Mouse (Mus musculus) intestine, embryonic 14.5 days (tissue): ENCODE measurements around the gene Mief2. TPM values are rescaled to one million over a fixed set of nuclear protein-coding genes. Genes with fewer than 3 reads are reported as not detected.

ENCODE experiments used
- ATAC-seq: fragments of 200-750 bp; cut with Nextera tagmentation; replicated peaks from 2 replicates; pipeline ENCODE4 v1.8.0; 2017; ENCODE audit warnings: low read depth, moderate number of reproducible peaks, moderate TSS enrichment, moderate library complexity; ENCODE audit not compliant: low FRiP score, low TSS enrichment
- DNase-seq: peaks from one replicate; pipeline ENCODE4 v3.0.0-alpha.2; 2018; ENCODE audit warnings: low spot score
- H3K27ac ChIP-seq: fragments of 300-500 bp; sonication (generic); 2 replicates; pipeline ENCODE4 v1.5.1; 2014; ENCODE audit warnings: low read depth, mild to moderate bottlenecking, control low read depth
- H3K27me3 ChIP-seq: fragments of 300-500 bp; sonication (generic); replicated peaks from 2 replicates; pipeline ENCODE4 v1.6.1; 2014; ENCODE audit warnings: low read length, control low read depth; ENCODE audit not compliant: control insufficient read depth, insufficient read depth
- H3K36me3 ChIP-seq: fragments of 300-500 bp; sonication (generic); 2 replicates; pipeline ENCODE4 v1.6.1; 2014; ENCODE audit warnings: low read length, control low read depth; ENCODE audit not compliant: control insufficient read depth, insufficient read depth
- H3K4me1 ChIP-seq: fragments of 300-500 bp; sonication (generic); replicated peaks from 2 replicates; pipeline ENCODE4 v1.6.1; 2014; ENCODE audit warnings: low read length, control low read depth, mixed read lengths; ENCODE audit not compliant: control insufficient read depth, insufficient read depth
- H3K4me2 ChIP-seq: fragments of 300-500 bp; sonication (generic); 2 replicates; pipeline ENCODE4 v1.6.1; 2014; ENCODE audit warnings: low read length
- H3K4me3 ChIP-seq: fragments of 300-500 bp; sonication (generic); 2 replicates; pipeline ENCODE4 v1.5.1; 2014; ENCODE audit warnings: low read depth, low read length, control low read depth, mixed read lengths
- H3K9ac ChIP-seq: fragments of 300-500 bp; sonication (generic); 2 replicates; pipeline ENCODE4 v1.6.1; 2014; ENCODE audit warnings: mild to moderate bottlenecking, low read length
- H3K9me3 ChIP-seq: fragments of 300-500 bp; sonication (generic); 2 replicates; pipeline ENCODE4 v1.6.1; 2016; ENCODE audit warnings: low read length, control low read depth; ENCODE audit not compliant: control insufficient read depth
- WGBS: fragments of 180-500 bp; shearing (Covaris S2); extraction: QIAGEN DNeasy Blood & Tissue Kit; methylation state at CpG from one replicate; pipeline ENCODE4 v1.1.7; 2014; 5-methylcytosine and 5-hydroxymethylcytosine counted together
- polyA plus RNA-seq: library from polyadenylated mRNA; unstranded; fragments of >200 nt; fragmentation: Nextera tagmentation; extraction: Ambion mirVana; gene quantifications from 2 replicates; pipeline ENCODE4 v1.2.1, GENCODE M21; 2014

The Mief2 gene
- polyA plus RNA-seq, 1 experiment from 2014 or later: 11.4 TPM

DNA sequence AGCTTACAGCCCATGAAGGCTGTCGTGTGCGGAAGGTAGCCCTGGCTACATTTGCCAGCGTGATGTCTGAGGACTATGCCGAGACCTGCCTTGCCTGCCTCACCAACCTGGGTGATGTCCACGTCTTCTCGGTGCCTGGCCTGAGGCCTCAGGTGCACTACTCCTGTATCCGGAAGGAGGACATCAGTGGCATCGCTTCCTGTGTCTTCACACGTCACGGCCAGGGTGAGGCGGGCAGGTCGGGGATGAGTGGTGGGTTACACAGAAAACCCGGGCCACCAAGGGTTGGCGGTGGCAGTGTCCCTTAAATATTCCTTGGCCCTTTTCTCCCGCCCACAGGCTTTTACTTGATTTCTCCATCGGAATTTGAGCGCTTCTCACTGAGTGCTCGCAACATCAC is 16.2 kb upstream of the Mief2 start:
- Histone ChIP-seq H3K9ac (no peak overlapping the region), H3K27ac (no peak overlapping the region), H3K4me3 (no peak overlapping the region), H3K4me2 (no peak overlapping the region), H3K27me3 (no peaks in the 10 kb centered on the region), H3K4me1 (no peaks in the 10 kb centered on the region), H3K9me3 (no peaks in the 10 kb centered on the region), H3K36me3 (peaks cover 100% of the 10 kb centered on the region)
- DNase-seq: no peak
- ATAC-seq: no peak
- WGBS: 90% methylated on average over 18 of the region's 18 CpGs

DNA sequence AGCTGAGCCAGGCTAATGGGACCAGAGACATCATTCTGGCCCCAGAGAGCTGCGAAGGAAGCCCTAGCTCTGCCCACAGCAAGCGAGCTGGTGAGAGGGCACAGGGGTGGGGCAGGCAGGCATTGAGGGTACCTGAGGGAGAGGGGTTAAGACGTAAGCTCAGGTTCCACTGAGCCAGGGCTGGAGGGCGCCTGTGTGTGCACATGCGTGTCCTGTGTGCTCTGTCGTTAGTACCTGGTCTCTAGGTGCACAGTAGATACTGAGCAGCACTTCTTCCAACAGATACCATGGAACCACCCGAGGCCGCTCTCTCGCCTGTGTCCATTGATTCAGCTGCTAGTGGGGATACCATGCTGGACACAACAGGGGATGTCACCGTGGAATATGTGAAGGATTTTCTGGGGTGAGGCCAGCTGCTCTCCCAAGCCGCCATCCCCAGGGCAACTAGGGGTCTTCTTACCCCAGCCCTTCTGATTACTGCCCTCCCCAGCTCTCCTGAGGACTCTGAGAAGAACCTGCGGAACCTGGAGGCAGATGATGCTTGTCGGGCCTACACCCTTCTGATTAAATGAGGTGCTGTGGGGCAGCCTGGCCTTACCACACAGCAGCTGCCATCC is 15.5 kb upstream of the Mief2 start:
- H3K36me3 ChIP-seq: peaks cover 98% of the 10 kb centered on the region
- no peak overlapping the region for H3K9ac ChIP-seq
- no peak for ATAC-seq
- WGBS: 92% methylated on average over 13 of the region's 13 CpGs
- H3K27me3 ChIP-seq: no peaks in the 10 kb centered on the region
- no peaks in the 10 kb centered on the region for H3K9me3 ChIP-seq
- DNase-seq: no peak
- no peaks in the 10 kb centered on the region for H3K4me1 ChIP-seq
- H3K4me2 ChIP-seq: no peak overlapping the region
- H3K4me3 ChIP-seq: no peak overlapping the region
- no peak overlapping the region for H3K27ac ChIP-seq

DNA sequence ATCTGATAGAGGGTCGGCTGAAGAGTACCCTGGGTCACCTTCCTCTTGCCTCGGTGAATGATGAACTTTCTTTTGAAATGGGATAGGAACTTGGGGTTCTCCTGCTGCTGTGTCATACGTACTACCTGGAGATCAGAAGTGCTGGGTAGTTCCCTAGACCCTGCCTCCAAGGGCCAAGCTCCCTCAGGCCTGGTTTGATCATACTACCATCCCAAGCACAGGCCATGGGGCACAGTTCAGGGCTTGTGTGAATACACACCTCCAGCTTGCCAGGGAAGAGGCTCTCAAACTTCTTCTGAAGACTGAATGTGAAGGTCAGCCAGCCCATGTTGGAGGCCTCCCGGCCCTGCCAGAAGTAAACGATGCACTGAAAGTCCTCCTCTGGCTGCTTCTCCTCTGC is 12.4 kb upstream of the Mief2 start:
- no peaks in the 10 kb centered on the region for H3K4me1 ChIP-seq
- DNase-seq (no peak), ATAC-seq (no peak)
- WGBS: 89% methylated on average over 5 of the region's 5 CpGs
- no peak overlapping the region for H3K27ac ChIP-seq
- no peak overlapping the region for H3K4me3 ChIP-seq
- H3K27me3 ChIP-seq: no peaks in the 10 kb centered on the region
- no peak overlapping the region for H3K4me2 ChIP-seq
- H3K36me3 ChIP-seq: peaks cover 98% of the 10 kb centered on the region
- H3K9ac ChIP-seq: no peak overlapping the region
- no peaks in the 10 kb centered on the region for H3K9me3 ChIP-seq

DNA sequence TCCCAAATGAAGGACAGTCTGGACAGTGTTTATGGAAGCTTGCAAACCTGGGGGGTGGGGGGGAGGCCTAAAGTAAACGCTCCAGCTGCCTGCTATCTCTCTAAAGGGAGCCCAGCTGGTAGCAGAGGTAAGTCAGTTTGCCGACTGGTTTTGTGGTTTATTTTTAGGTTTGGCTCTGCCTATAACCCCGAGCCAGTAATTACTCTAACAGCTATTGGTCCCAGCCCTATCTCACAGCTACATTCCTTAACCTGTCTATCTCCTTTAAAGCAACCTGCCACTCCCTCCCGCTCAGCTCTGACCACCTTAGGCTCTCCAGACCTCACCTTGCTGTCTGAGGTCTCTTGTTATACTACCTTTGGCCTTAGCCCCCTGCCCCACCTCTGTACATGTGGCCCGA is 8.9 kb upstream of the Mief2 start:
- DNase-seq (no peak), ATAC-seq (no peak)
- WGBS: 54% methylated on average over 5 of the region's 5 CpGs
- no peak overlapping the region for H3K9ac ChIP-seq
- H3K27ac ChIP-seq: no peak overlapping the region
- H3K9me3 ChIP-seq: no peaks in the 10 kb centered on the region
- no peak overlapping the region for H3K4me3 ChIP-seq
- H3K36me3 ChIP-seq: peaks cover 98% of the 10 kb centered on the region
- H3K4me1 ChIP-seq: no peaks in the 10 kb centered on the region
- H3K27me3 ChIP-seq: no peaks in the 10 kb centered on the region
- no peak overlapping the region for H3K4me2 ChIP-seq

DNA sequence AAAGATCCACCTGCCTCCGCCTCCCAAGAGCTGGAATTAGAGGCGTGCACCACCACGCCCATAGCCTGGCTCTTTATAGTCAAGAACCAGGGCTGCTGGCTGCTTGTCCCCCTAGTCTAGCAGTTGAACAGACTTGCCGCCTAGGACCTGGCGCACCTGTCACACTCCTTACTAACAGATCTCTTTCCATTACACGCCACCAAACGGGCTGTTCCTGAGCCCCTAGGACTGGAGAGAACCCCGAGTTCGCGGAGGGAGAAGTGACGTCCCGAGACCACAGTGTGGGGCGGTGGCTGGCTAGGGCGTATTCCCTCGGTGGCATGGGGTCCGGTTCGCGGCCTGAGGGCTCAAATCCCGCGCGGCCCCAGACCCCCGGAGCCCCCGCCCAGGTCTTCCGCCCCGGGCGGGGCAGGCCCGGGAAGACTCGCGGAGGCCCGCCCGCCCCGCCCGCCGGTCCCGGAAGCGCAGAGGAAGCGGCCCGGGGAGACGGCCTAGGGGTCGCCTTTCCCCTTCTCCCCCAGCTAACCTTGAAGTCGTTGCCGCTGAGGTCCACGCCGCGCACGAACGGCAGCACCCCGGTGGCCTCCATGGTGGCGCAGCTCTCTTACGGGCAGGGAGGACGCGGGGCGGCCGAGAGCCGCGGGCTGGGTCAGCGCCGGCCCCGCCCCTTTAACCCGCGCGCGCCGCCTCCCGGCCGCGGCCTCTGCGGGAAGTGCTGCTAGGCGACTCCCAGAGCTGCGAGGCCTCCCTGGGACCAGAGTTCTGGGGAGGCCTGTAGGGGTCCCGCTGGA is 1.4 kb upstream of the Mief2 start, which contains the start of gene Flii:
Gene Flii (minus strand): TSS at position 663 of the 791 bp plus-strand sequence.
- DNase-seq (peak; percentile 93), ATAC-seq (peak; percentile 79)
- Histone ChIP-seq H3K4me2 (peak within 1 kb of the TSS; percentile 74), H3K4me3 (peak within 1 kb of the TSS; percentile 86), H3K9ac (peak within 1 kb of the TSS; percentile 80), H3K36me3 (peaks cover 43% of the 10 kb centered on the region), H3K27ac (peak within 1 kb of the TSS; percentile 77), H3K4me1 (peaks cover 12% of the 10 kb centered on the region), H3K27me3 (no peaks in the 10 kb centered on the region), H3K9me3 (no peaks in the 10 kb centered on the region)
- WGBS: 1% methylated on average over 58 of the region's 71 CpGs

DNA sequence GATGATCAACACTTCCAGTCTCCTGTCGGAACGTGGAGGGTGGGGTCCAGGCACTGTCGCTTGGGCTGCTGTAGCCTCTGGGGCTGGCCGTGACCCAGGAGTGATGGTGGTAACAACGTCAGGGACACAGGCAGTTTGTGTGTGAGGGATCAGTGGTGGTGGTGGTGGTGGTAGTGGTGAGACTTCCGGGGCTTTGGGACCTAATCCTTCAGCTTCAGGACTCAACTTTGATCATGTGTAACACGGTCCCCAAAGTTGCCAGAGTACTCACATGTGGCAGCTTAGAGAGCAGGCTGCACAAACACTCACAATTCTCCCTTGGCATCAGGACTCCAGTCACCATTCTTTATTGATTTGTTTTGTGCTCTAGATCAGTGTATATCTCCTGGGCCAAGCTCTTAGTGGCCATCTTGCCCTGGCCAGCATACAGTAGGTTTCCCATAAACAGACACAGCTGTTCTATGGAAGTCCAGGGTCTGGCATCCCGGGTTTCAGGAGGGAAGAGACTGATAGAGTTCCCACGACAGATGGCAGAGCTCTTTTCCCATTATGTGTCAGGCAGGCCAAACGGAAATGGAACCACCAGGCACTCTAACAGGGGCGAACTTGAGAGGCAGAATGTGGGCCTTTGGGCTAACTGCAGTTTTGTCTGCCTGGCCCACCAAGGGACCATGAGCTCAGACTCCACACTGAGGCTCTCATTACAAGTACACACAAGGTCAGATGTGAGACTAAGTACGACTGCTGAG is 632 bp upstream of the Mief2 start:
- DNase-seq (peak; percentile 64), ATAC-seq (peak; percentile 3; the same call in 1 of the 2 replicates)
- Histone ChIP-seq H3K36me3 (peaks cover 42% of the 10 kb centered on the region), H3K4me1 (peaks cover 12% of the 10 kb centered on the region), H3K9ac (peak overlapping the region; percentile 80), H3K4me3 (peak overlapping the region; percentile 86), H3K9me3 (no peaks in the 10 kb centered on the region), H3K27me3 (no peaks in the 10 kb centered on the region), H3K4me2 (peak overlapping the region; percentile 74), H3K27ac (peak overlapping the region; percentile 77)
- WGBS: 4% methylated on average over 12 of the region's 12 CpGs

DNA sequence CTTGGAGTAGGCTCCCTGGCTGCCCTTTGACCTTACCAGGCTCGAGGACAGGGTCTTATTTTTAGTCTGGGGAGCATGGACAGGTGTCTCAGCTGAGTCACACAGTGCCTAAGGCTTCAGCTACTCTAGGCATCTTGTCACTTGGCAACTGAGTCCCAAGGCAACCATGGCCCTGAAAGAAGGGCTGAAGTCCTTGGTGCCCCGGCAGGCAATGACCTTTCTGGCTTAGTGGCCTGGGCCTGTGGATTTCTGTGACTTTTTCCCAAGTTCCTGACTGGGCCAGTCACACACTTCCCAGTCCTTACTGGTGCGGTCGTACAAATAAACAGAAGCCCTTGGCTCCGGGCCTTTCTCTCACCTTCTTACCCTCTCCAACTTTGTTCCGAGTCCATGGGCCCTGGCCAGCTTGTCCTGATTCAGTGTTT is 1.0 kb downstream of the Mief2 start:
- WGBS: 78% methylated on average over 6 of the region's 6 CpGs
- DNase-seq (no peak), ATAC-seq (no peak)
- no peaks in the 10 kb centered on the region for H3K27me3 ChIP-seq
- peaks cover 31% of the 10 kb centered on the region for H3K36me3 ChIP-seq
- H3K9me3 ChIP-seq: no peaks in the 10 kb centered on the region
- H3K4me1 ChIP-seq: peaks cover 12% of the 10 kb centered on the region
- no peak overlapping the region for H3K27ac ChIP-seq
- no peak overlapping the region for H3K4me3 ChIP-seq
- no peak overlapping the region for H3K9ac ChIP-seq
- H3K4me2 ChIP-seq: peak overlapping the region; percentile 74; the same call in 1 of the 2 replicates

DNA sequence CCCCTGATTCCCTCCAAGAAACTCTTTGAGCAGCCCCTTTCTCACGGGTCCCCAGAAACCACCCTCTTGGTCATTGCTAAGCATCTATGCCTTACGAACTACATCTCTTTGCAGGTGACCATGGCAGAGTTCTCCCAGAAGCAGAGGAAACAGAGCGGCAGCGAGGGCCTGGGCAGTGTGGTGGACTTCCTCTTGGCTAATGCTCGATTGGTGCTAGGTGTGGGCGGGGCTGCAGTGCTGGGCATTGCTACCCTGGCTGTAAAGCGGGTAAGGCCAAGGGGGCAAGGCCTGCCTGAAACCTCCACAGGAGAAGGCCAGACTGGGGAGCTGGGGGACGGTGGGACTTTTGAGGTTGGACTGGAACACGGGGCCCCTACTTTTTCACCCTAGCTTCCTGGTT is 2.0 kb downstream of the Mief2 start:
- H3K27me3 ChIP-seq: no peaks in the 10 kb centered on the region
- WGBS: 80% methylated on average over 9 of the region's 9 CpGs
- H3K9me3 ChIP-seq: no peaks in the 10 kb centered on the region
- H3K4me1 ChIP-seq: peaks cover 12% of the 10 kb centered on the region
- no peak overlapping the region for H3K4me3 ChIP-seq
- DNase-seq (no peak), ATAC-seq (no peak)
- no peak overlapping the region for H3K27ac ChIP-seq
- no peak overlapping the region for H3K4me2 ChIP-seq
- H3K9ac ChIP-seq: no peak overlapping the region
- peaks cover 23% of the 10 kb centered on the region for H3K36me3 ChIP-seq
